ENCODE assay signal across 27 mouse cellular contexts in the genomic region with DNA sequence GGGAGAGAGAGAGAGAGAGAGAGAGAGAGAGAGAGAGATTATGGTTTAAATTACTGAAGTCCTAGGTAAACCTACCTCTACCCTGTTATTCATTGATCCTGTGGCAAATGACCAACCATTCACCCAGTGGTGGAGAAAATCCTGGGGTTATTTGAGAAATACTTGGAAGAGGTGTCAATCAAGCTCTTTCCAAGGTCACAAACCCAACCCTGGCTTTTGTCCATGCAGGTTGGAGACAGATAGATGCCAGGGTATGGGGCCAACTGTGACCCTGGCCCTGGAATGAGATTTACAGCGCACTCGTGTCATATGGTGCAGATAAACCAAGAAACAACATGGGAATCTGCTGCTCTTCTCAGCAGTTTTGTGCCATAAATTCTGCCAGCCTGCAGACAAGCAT. TPM values are rescaled to one million over a fixed set of nuclear protein-coding genes. Genes with fewer than 3 reads are reported as not detected.
DNase-seq lines count a peak whose midpoint lies in the region; ATAC-seq lines count a peak whose summit lies in the region.
"Had no signal": no experiment of that assay in that cellular context is flagged by ENCODE, and none has a peak within 500 bp of the region (broad histone marks: within the 10 kb centered on the region; RNA-seq: fewer than 3 reads in every experiment).

No protein-coding gene starts in this region.

- no peak for ATAC-seq in kidney, embryonic 16.5 days (ENCODE audit: low FRiP score, low TSS enrichment)
- ATAC-seq: CD4-positive, CD25-positive, alpha-beta regulatory T cell, adult 4 months; forebrain, embryonic 13.5 days; hindbrain, embryonic 16.5 days had no signal

- no peak overlapping the region for H3K4me2 ChIP-seq in kidney, embryonic 16.5 days (replicated peaks; ENCODE audit: low read depth, low read length)
- H3K4me2 ChIP-seq: forebrain, embryonic 13.5 days; heart, embryonic 15.5 days; limb, embryonic 12.5 days; midbrain, embryonic 12.5 days had no signal

- no peak overlapping the region for H3K4me3 ChIP-seq in kidney, embryonic 16.5 days (ENCODE audit: low read length)
- H3K4me3 ChIP-seq: forebrain, embryonic 13.5 days; heart, embryonic 10.5 days; heart, embryonic 15.5 days; layer of hippocampus, adult 2 months; left cerebral cortex, adult 2 months; limb, embryonic 12.5 days; midbrain, embryonic 12.5 days had no signal

- peak; percentile 78 for DNase-seq in heart, adult 11 months
- no peak for DNase-seq in heart, adult 18-20 months
- peak; percentile 84 to 88 for DNase-seq in kidney, adult 8-10 months
- peak; percentile 94 for DNase-seq in kidney, adult 9 months
- peak; percentile 52 for DNase-seq in kidney, postnatal 10 days
- no peak for DNase-seq in right cerebral cortex, postnatal 14 days
- no peak for DNase-seq in cerebellum, postnatal 14 days
- DNase-seq: cerebellum, adult 11-12 months; gastrocnemius, postnatal 10 days; lung, postnatal 36 days; thymus, postnatal 4 days had no signal

- peaks cover 16% of the 10 kb centered on the region; the same call in 1 of the 2 replicates for H3K4me1 ChIP-seq in kidney, embryonic 16.5 days (ENCODE audit: insufficient read depth, low read length)
- H3K4me1 ChIP-seq: forebrain, embryonic 13.5 days had no signal

- H3K9ac ChIP-seq in kidney, embryonic 16.5 days (replicated peaks; ENCODE audit: low read length) = no peak overlapping the region
- H3K9ac ChIP-seq: forebrain, embryonic 13.5 days; heart, embryonic 15.5 days; limb, embryonic 12.5 days; liver, embryonic 14.5 days; midbrain, embryonic 12.5 days had no signal

- peaks cover 23% of the 10 kb centered on the region for H3K27me3 ChIP-seq in kidney, embryonic 16.5 days (ENCODE audit: insufficient read depth, low read length)

- no peak overlapping the region for H3K27ac ChIP-seq in kidney, embryonic 16.5 days (ENCODE audit: low read length)
- H3K27ac ChIP-seq: forebrain, embryonic 13.5 days; heart, embryonic 10.5 days; heart, embryonic 15.5 days; layer of hippocampus, adult 2 months; left cerebral cortex, adult 2 months; limb, embryonic 12.5 days; liver, embryonic 14.5 days; midbrain, embryonic 12.5 days had no signal

- 81% methylated on average over 2 of the region's 2 CpGs for WGBS in kidney, embryonic 16.5 days

- no peaks in the 10 kb centered on the region for H3K36me3 ChIP-seq in kidney, embryonic 16.5 days (ENCODE audit: insufficient read depth, low read length)
- H3K36me3 ChIP-seq: heart, embryonic 10.5 days; heart, embryonic 15.5 days; limb, embryonic 12.5 days; midbrain, embryonic 12.5 days had no signal

- H3K9me3 ChIP-seq in kidney, embryonic 16.5 days (ENCODE audit: low read length) = no peaks in the 10 kb centered on the region
- H3K9me3 ChIP-seq: forebrain, embryonic 13.5 days; heart, embryonic 10.5 days; heart, embryonic 15.5 days; limb, embryonic 12.5 days; midbrain, embryonic 12.5 days had no signal

RNA-seq across cellular contexts. Expression of a gene that starts 4.6 kb away (rescaled TPM):
- under 1 TPM; 0.20 to 0.31 TPM for total RNA-seq in heart, adult 18-20 months (2021)
- polyA plus RNA-seq in kidney, embryonic 16.5 days (2015; fragmentation: Nextera tagmentation; extraction: Ambion mirVana) = 132 and 211 TPM in 2 replicates
- total RNA-seq: heart, postnatal 25 days had no signal
- polyA plus RNA-seq: CD4-positive, CD25-positive, alpha-beta regulatory T cell, adult 4 months; embryonic facial prominence, embryonic 11.5 days; forebrain, embryonic 13.5 days; hindbrain, embryonic 11.5 days; midbrain, embryonic 12.5 days had no signal

RNA-seq across cellular contexts. Expression of a gene that starts 25.2 kb away (rescaled TPM):
- total RNA-seq in heart, adult 18-20 months (2021) = 10 to 100 TPM; 23.7 to 25.1 TPM
- polyA plus RNA-seq in kidney, embryonic 16.5 days (2015; fragmentation: Nextera tagmentation; extraction: Ambion mirVana) = 23.3 and 28.9 TPM in 2 replicates
- total RNA-seq: layer of hippocampus, adult 2 months; left cerebral cortex, adult 2 months; left cerebral cortex, postnatal 25 days; megakaryocyte, adult 5-6 weeks had no signal
- polyA plus RNA-seq: CD4-positive, CD25-positive, alpha-beta regulatory T cell, adult 4 months; forebrain, embryonic 13.5 days; hindbrain, embryonic 11.5 days; midbrain, embryonic 12.5 days had no signal

Comparison
In these comparisons a context has a peak if more than half of its experiments do, and no peak if none do; other contexts are left out.
1. DNase-seq: peak in heart, adult 11 months (single experiment), kidney, adult 8-10 months (2 of 2), kidney, adult 9 months (single experiment) and kidney, postnatal 10 days (single experiment); none in heart, adult 18-20 months (0 of 2), right cerebral cortex, postnatal 14 days (single experiment) and cerebellum, postnatal 14 days (0 of 2).